Mouse (Mus musculus): ENCODE measurements around the gene Olfr1254.

Gene Olfr1254

GRCm38 (mm10) chr2:89793519-89793918 lies at the start of gene Olfr1254:
Gene Olfr1254, minus strand, starts transcription at chr2:89793619.
- in situ Hi-C loops (cut with MboI; ENCODE audit: low pct_unique_long_range_greater_than_20kb in 1 of 2, low sequenced_read_pairs in 2 of 2, unreplicated experiment in 1 of 2), result no loop called here

GRCm38 (mm10) chr2:89841455-89841854 lies 48.0 kb upstream of the Olfr1254 start, which contains the start of gene Olfr1256:
Gene Olfr1256, minus strand, starts transcription at chr2:89841555.
- in situ Hi-C loops (cut with MboI; ENCODE audit: low pct_unique_long_range_greater_than_20kb in 1 of 2, low sequenced_read_pairs in 2 of 2, unreplicated experiment in 1 of 2), result no loop called here

- in situ Hi-C loops (cut with MboI; ENCODE audit: low pct_unique_long_range_greater_than_20kb in 1 of 2, low sequenced_read_pairs in 2 of 2, unreplicated experiment in 1 of 2), result no loop called here
Measured at GRCm38 (mm10) chr2:89820216-89820615, 26.8 kb upstream of the Olfr1254 start.

GRCm38 (mm10) chr2:89811751-89812150 lies 18.3 kb upstream of the Olfr1254 start, which contains the start of gene Olfr1255:
Gene Olfr1255, plus strand, starts transcription at chr2:89812051.
- in situ Hi-C loops (cut with MboI; ENCODE audit: low pct_unique_long_range_greater_than_20kb in 1 of 2, low sequenced_read_pairs in 2 of 2, unreplicated experiment in 1 of 2), result no loop called here

- in situ Hi-C loops (cut with MboI; ENCODE audit: low pct_unique_long_range_greater_than_20kb in 1 of 2, low sequenced_read_pairs in 2 of 2, unreplicated experiment in 1 of 2), result no loop called here
Measured at GRCm38 (mm10) chr2:89810751-89811150, 17.3 kb upstream of the Olfr1254 start.

GRCm38 (mm10) chr2:89799583-89799982 lies 6.2 kb upstream of the Olfr1254 start:
- in situ Hi-C loops (cut with MboI; ENCODE audit: low pct_unique_long_range_greater_than_20kb in 1 of 2, low sequenced_read_pairs in 2 of 2, unreplicated experiment in 1 of 2), result no loop called here

GRCm38 (mm10) chr2:89756990-89757389 lies 36.4 kb downstream of the Olfr1254 start, which contains the start of gene Olfr1253:
Gene Olfr1253, minus strand, starts transcription at chr2:89757090.
- in situ Hi-C loops (cut with MboI; ENCODE audit: low pct_unique_long_range_greater_than_20kb in 1 of 2, low sequenced_read_pairs in 2 of 2, unreplicated experiment in 1 of 2), result no loop called here

Data from mouse embryonic stem cell (cell line).